Mouse (Mus musculus) limb, embryonic 14.5 days (tissue): ENCODE measurements around the gene Tenm2. TPM values are rescaled to one million over a fixed set of nuclear protein-coding genes. Genes with fewer than 3 reads are reported as not detected.

Experiments
- ATAC-seq: fragments of 200-750 bp; cut with Nextera tagmentation; 2 replicates; pipeline ENCODE4 v1.8.0; 2017; ENCODE audit warnings: low read depth, moderate number of reproducible peaks, moderate TSS enrichment; ENCODE audit not compliant: low FRiP score
- DNase-seq: peaks from one replicate; pipeline ENCODE4 v3.0.0-alpha.2; 2015; ENCODE audit warnings: low spot score
- H3K27ac ChIP-seq: fragments of 300-500 bp; sonication (generic); replicated peaks from 2 replicates; pipeline ENCODE4 v1.5.1; 2014; ENCODE audit warnings: low read depth, mild to moderate bottlenecking, low read length, moderate library complexity, mixed read lengths
- H3K27me3 ChIP-seq: fragments of 300-500 bp; sonication (generic); 2 replicates; pipeline ENCODE4 v1.6.1; 2014; ENCODE audit warnings: low read length, mixed read lengths; ENCODE audit not compliant: control insufficient read depth, insufficient read depth
- H3K36me3 ChIP-seq: fragments of 300-500 bp; sonication (generic); 2 replicates; pipeline ENCODE4 v1.6.1; 2014; ENCODE audit warnings: mild to moderate bottlenecking, low read length, moderate library complexity, mixed read lengths; ENCODE audit not compliant: control insufficient read depth, insufficient read depth
- H3K4me1 ChIP-seq: fragments of 300-500 bp; sonication (generic); 2 replicates; pipeline ENCODE4 v1.6.1; 2014; ENCODE audit warnings: antibody characterized with exemption, low read length, mixed read lengths; ENCODE audit not compliant: control insufficient read depth, insufficient read depth
- H3K4me2 ChIP-seq: fragments of 300-500 bp; sonication (generic); replicated peaks from 2 replicates; pipeline ENCODE4 v1.6.1; 2014; ENCODE audit warnings: low read depth, mild to moderate bottlenecking, low read length, moderate library complexity; ENCODE audit not compliant: severe bottlenecking
- H3K4me3 ChIP-seq: fragments of 300-500 bp; sonication (generic); replicated peaks from 2 replicates; pipeline ENCODE4 v1.5.1; 2014; ENCODE audit warnings: low read length
- H3K9ac ChIP-seq: fragments of 300-500 bp; sonication (generic); 2 replicates; pipeline ENCODE4 v1.6.1; 2014; ENCODE audit warnings: mild to moderate bottlenecking, low read depth, low read length, moderate library complexity; ENCODE audit not compliant: severe bottlenecking
- H3K9me3 ChIP-seq: fragments of 300-500 bp; sonication (generic); 2 replicates; pipeline ENCODE4 v1.6.1; 2016; ENCODE audit warnings: low read length; ENCODE audit not compliant: control insufficient read depth
- POLR2A ChIP-seq: fragments of 200-500 bp; IDR thresholded peaks from 2 replicates; pipeline ENCODE4 v1.8.0; 2012; ENCODE audit warnings: inconsistent platforms, mild to moderate bottlenecking, moderate library complexity, borderline replicate concordance; ENCODE audit not compliant: insufficient read depth, insufficient read length; ENCODE audit errors: extremely low read depth
- WGBS: fragments of 180-500 bp; shearing (Covaris S2); extraction: QIAGEN DNeasy Blood & Tissue Kit; methylation state at CpG from one replicate; pipeline ENCODE4 v1.1.7; 2014; 5-methylcytosine and 5-hydroxymethylcytosine counted together
- polyA plus RNA-seq, 2 experiments: library from polyadenylated mRNA; depleted of rRNA in 1 of 2; stranded (reverse) in 1 of 2; unstranded in 1 of 2; fragments of >200 nt; fragmentation: Nextera tagmentation in 1 of 2; extraction: Ambion mirVana in 1 of 2; gene quantifications; 2 replicates each; pipeline versions ENCODE4 v1.2.1 to v1.2.3; 2012 to 2014

Tenm2 gene
- polyA plus RNA-seq, 2 experiments, result 3.7 to 5.6 TPM

DNA sequence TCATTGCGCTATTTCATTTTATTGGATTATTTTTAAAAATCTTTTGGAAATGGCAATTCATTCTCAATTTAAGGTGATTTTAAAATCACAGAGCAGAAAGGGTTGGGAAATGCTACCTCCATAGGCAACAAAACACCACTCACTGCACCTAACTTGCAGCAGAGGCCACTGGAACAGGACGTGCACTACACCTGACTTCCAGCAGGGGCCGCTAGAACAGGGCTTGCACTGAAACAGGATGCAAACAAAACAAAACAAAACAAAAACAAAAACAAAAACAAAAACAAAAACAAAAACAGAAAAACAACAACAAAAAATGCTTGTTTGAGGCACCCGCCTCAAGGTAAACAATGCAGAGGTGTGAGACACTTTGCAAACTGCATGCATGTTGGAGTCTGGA, 324.4 kb downstream of the Tenm2 start:
- DNase-seq, result no peak
- WGBS, result 73% methylated on average over 4 of the region's 4 CpGs
- H3K9ac ChIP-seq, result no peak overlapping the region

DNA sequence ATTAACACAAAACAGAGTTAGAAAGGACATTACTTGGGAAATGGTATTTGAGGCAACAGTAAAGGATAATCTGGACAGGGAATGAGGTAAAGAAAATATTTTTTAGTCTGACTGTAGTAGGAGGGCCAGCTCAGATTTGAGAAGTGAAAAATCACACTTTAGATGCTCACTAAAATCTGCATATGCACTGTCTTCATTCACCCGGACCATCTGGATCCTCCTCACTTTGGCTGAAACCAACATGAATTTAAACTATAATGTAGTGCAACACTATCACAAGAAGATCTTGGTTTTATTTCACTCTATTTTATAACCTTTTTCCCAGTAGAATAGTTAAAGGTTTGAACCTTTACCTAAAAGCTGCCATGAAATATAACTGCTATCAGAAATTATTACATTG, 326.7 kb downstream of the Tenm2 start:
- Histone ChIP-seq H3K9ac (no peak overlapping the region), H3K27ac (no peak overlapping the region), H3K4me3 (no peak overlapping the region), H3K27me3 (no peaks in the 10 kb centered on the region), H3K9me3 (no peaks in the 10 kb centered on the region), H3K4me1 (no peaks in the 10 kb centered on the region), H3K36me3 (no peaks in the 10 kb centered on the region), H3K4me2 (no peak overlapping the region)
- WGBS, result 89% methylated on average over 1 of the region's 1 CpGs
- ATAC-seq, result no peak
- no peak for DNase-seq
- no peak for TF ChIP-seq POLR2A

More for the DNA sequence above, 324.4 kb downstream of the Tenm2 start:
- ATAC-seq, result no peak
- H3K9me3 ChIP-seq, result no peaks in the 10 kb centered on the region
- H3K27me3 ChIP-seq, result no peaks in the 10 kb centered on the region
- H3K27ac ChIP-seq, result no peak overlapping the region
- H3K36me3 ChIP-seq, result no peaks in the 10 kb centered on the region
- H3K4me2 ChIP-seq, result no peak overlapping the region
- H3K4me3 ChIP-seq, result no peak overlapping the region
- no peak for TF ChIP-seq POLR2A
- H3K4me1 ChIP-seq, result no peaks in the 10 kb centered on the region

DNA sequence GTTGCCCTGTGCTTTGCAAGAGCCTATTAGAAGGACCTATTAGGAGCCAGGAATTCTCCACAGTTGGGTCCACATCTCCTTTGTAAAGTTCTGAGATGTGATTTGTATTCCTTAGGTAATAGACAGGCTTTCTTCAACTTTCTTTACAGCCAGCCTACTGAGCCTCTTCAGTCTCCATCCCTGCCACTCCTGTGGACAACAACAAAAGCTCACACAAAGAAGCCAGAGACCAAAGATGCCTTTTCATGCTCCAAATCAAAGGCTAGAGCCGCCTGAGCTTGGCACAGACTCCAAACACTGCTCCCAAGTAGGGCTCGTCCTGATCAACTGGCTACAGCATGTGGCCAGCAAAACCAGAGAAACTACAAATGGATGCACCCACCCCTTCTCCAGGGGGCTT, 333.5 kb downstream of the Tenm2 start:
- ATAC-seq (no peak), DNase-seq (no peak)
- no peak for TF ChIP-seq POLR2A
- H3K4me1 ChIP-seq, result no peaks in the 10 kb centered on the region
- 53% methylated on average over 2 of the region's 2 CpGs for WGBS
- no peaks in the 10 kb centered on the region for H3K36me3 ChIP-seq
- no peaks in the 10 kb centered on the region for H3K27me3 ChIP-seq
- no peaks in the 10 kb centered on the region for H3K9me3 ChIP-seq
- no peak overlapping the region for H3K9ac ChIP-seq
- H3K4me2 ChIP-seq, result no peak overlapping the region
- H3K4me3 ChIP-seq, result no peak overlapping the region
- no peak overlapping the region for H3K27ac ChIP-seq

DNA sequence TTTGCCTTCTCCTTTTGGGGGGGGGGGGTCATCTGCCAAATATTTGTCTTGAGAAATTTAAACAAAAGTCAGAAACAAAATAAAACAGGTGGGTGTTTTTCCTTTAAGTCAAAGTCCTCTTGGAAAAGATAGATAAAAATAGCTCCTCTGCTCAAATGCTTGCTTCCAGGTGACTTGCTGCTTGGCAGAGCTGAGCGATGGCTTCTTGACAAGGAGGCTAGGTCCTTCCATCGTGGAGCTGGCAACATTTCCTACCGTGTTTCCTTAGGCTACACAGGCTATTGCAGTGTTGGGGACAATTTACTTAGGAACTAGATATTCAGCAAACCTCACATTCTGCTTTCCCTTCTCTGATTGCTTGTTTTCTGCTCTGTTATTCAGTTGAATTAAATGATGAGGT, 342.7 kb downstream of the Tenm2 start:
- TF ChIP-seq POLR2A, result no peak
- H3K9me3 ChIP-seq, result no peaks in the 10 kb centered on the region
- no peak for DNase-seq
- no peak for ATAC-seq
- no peaks in the 10 kb centered on the region for H3K36me3 ChIP-seq
- no peaks in the 10 kb centered on the region for H3K27me3 ChIP-seq
- H3K4me2 ChIP-seq, result no peak overlapping the region
- H3K4me1 ChIP-seq, result no peaks in the 10 kb centered on the region
- no peak overlapping the region for H3K27ac ChIP-seq
- WGBS, result 82% methylated on average over 3 of the region's 3 CpGs
- H3K9ac ChIP-seq, result no peak overlapping the region
- no peak overlapping the region for H3K4me3 ChIP-seq

DNA sequence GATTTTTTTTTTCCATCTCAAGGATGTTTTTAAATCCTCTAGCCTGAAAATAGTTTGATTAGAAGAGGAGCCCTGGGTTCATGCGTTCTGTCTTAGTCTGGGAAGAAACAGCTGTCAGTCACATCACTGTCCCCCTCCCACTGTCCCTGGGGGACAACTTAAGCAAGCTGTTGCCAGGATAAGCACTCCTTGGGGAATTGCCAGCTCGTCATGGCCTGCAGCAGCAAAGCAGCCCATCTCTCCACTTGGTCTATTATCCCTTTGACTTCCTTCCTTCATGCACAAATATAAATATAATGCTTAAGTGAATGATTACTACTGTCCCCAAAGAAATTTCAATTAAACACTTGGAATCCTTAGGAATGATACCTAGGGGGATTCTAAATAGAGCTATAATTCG, 344.7 kb downstream of the Tenm2 start:
- Histone ChIP-seq H3K4me3 (no peak overlapping the region), H3K9me3 (no peaks in the 10 kb centered on the region), H3K4me1 (no peaks in the 10 kb centered on the region), H3K36me3 (no peaks in the 10 kb centered on the region), H3K9ac (no peak overlapping the region), H3K27me3 (no peaks in the 10 kb centered on the region), H3K27ac (no peak overlapping the region), H3K4me2 (no peak overlapping the region)
- 48% methylated on average over 3 of the region's 3 CpGs for WGBS
- no peak for ATAC-seq
- TF ChIP-seq POLR2A, result no peak
- DNase-seq, result no peak

DNA sequence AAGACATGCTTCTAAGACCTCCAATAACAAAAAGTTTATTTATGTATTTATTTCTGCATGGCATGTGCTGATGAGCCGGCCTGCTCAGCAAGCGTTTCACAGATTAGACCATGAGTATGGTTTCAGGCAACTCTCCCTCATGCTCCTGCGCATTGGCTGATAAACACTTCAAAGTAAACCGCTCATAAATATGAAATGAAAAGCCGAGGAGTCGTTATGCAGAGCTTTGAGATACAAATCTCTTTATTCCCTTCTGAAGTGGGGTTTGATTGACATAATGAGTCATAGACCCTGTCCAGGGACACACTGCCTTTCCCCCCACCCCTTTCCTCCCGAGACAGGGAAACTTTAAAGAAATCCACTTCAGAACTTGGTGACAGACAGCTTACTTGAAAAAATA, 348.3 kb downstream of the Tenm2 start:
- no peak overlapping the region for H3K4me3 ChIP-seq
- WGBS, result 42% methylated on average over 7 of the region's 7 CpGs
- H3K9me3 ChIP-seq, result no peaks in the 10 kb centered on the region
- H3K9ac ChIP-seq, result no peak overlapping the region
- no peaks in the 10 kb centered on the region for H3K4me1 ChIP-seq
- ATAC-seq (no peak), DNase-seq (no peak)
- H3K27ac ChIP-seq, result no peak overlapping the region
- no peak for TF ChIP-seq POLR2A
- no peaks in the 10 kb centered on the region for H3K36me3 ChIP-seq
- no peak overlapping the region for H3K4me2 ChIP-seq
- H3K27me3 ChIP-seq, result no peaks in the 10 kb centered on the region
